Mouse (Mus musculus) stomach, postnatal 0 days (tissue): Measurements from ENCODE around the gene Lrrc45. TPM values are rescaled to one million over a fixed set of nuclear protein-coding genes. Genes with fewer than 3 reads are reported as not detected.

Source experiments
- ATAC-seq: fragments of 200-750 bp; cut with Nextera tagmentation; 2 replicates; pipeline ENCODE4 v1.8.0; 2017; ENCODE audit not compliant: low FRiP score, low TSS enrichment
- DNase-seq: peaks from one replicate; pipeline ENCODE4 v3.0.0-alpha.2; 2016; ENCODE audit warnings: low spot score
- H3K27ac ChIP-seq: fragments of 300-500 bp; sonication (generic); replicated peaks from 2 replicates; pipeline ENCODE4 v1.5.1; 2014; ENCODE audit warnings: mild to moderate bottlenecking, control low read depth
- H3K27me3 ChIP-seq: fragments of 300-500 bp; sonication (generic); 2 replicates; pipeline ENCODE4 v1.6.1; 2014; ENCODE audit warnings: low read length; ENCODE audit not compliant: control insufficient read depth, insufficient read depth
- H3K36me3 ChIP-seq: fragments of 300-500 bp; sonication (generic); 2 replicates; pipeline ENCODE4 v1.6.1; 2014; ENCODE audit warnings: low read length, mixed read lengths; ENCODE audit not compliant: control insufficient read depth, insufficient read depth
- H3K4me1 ChIP-seq: fragments of 300-500 bp; sonication (generic); replicated peaks from 2 replicates; pipeline ENCODE4 v1.6.1; 2014; ENCODE audit warnings: antibody characterized with exemption; ENCODE audit not compliant: control insufficient read depth, insufficient read depth
- H3K4me2 ChIP-seq: fragments of 300-500 bp; sonication (generic); replicated peaks from 2 replicates; pipeline ENCODE4 v1.6.1; 2014; ENCODE audit warnings: low read depth, mild to moderate bottlenecking, control low read depth, moderate library complexity
- H3K4me3 ChIP-seq: fragments of 300-500 bp; sonication (generic); 2 replicates; pipeline ENCODE4 v1.5.1; 2014; ENCODE audit warnings: low read depth, low read length, control low read depth
- H3K9ac ChIP-seq: fragments of 300-500 bp; sonication (generic); 2 replicates; pipeline ENCODE4 v1.6.1; 2014; ENCODE audit warnings: mild to moderate bottlenecking, low read length, control low read depth, mixed read lengths
- H3K9me3 ChIP-seq: fragments of 300-500 bp; sonication (generic); 2 replicates; pipeline ENCODE4 v1.6.1; 2016; ENCODE audit warnings: low read length; ENCODE audit not compliant: control insufficient read depth
- CTCF ChIP-seq: IDR thresholded peaks from 2 replicates; pipeline ENCODE4 v1.5.1; 2016; ENCODE audit warnings: antibody characterized with exemption, low read depth, mild to moderate bottlenecking, moderate library complexity
- EP300 ChIP-seq: optimal IDR thresholded peaks from 2 replicates; pipeline ENCODE3; 2016; ENCODE audit warnings: antibody characterized with exemption
- WGBS: fragments of 180-500 bp; shearing (Covaris S2); extraction: QIAGEN DNeasy Blood & Tissue Kit; methylation state at CpG from one replicate; pipeline ENCODE4 v1.1.7; 2014; 5-methylcytosine and 5-hydroxymethylcytosine counted together
- polyA plus RNA-seq: library from polyadenylated mRNA; unstranded; fragments of >200 nt; fragmentation: Nextera tagmentation; extraction: Ambion mirVana; gene quantifications from 2 replicates; pipeline ENCODE4 v1.2.1, GENCODE M21; 2015

Lrrc45 gene
- polyA plus RNA-seq, 1 experiment from 2014 or later, result 18.7 TPM

- peak overlapping the region; percentile 65 for H3K27ac ChIP-seq
These were observed 27.0 kb upstream of the Lrrc45 start for GRCm38 (mm10) chr11:120686650-120687272.

DNA sequence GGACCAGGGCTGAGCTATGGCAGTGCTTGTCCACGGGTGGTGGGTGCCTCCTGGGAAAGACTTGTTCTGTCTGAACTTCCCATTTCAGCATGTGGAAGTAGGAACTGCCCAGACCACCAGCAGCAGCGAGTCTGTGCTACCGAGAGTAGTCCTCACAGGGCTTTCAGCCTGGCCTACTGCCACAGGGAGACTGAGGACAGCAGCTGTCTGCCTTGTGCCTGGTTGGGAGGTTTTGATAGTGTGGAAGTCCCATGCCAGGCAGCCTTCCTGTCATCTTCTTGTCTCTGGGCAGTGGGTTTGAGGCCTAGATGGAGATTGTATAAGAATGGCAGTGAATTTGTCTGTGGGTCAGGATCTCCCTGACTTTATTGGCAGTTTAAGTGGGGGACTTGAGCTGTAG, 24.4 kb upstream of the Lrrc45 start:
- Histone ChIP-seq H3K4me2 (no peak overlapping the region), H3K9ac (no peak overlapping the region), H3K36me3 (peaks cover 7% of the 10 kb centered on the region), H3K27ac (no peak overlapping the region), H3K4me3 (no peak overlapping the region), H3K4me1 (peaks cover 4% of the 10 kb centered on the region; the same call in 1 of the 2 replicates), H3K9me3 (no peaks in the 10 kb centered on the region), H3K27me3 (no peaks in the 10 kb centered on the region)
- TF ChIP-seq CTCF, result no peak
- TF ChIP-seq EP300, result no peak
- ATAC-seq, result no peak
- DNase-seq, result no peak
- WGBS, result 75% methylated on average over 3 of the region's 3 CpGs

More at GRCm38 (mm10) chr11:120686650-120687272, 27.0 kb upstream of the Lrrc45 start:
- H3K9ac ChIP-seq, result peak overlapping the region; percentile 38; the same call in 1 of the 2 replicates
- TF ChIP-seq CTCF (no peak), EP300 (no peak)
- ATAC-seq, result 0 out of 2 replicates have a peak, but pooled peaks have one; percentile 38
- DNase-seq, result peak; percentile 70
- 0 out of 2 replicates have a peak overlapping the region, but pooled peaks have one; percentile 17 for H3K4me2 ChIP-seq
- H3K4me3 ChIP-seq, result no peak overlapping the region
- H3K27me3 ChIP-seq, result no peaks in the 10 kb centered on the region
- H3K36me3 ChIP-seq, result peaks cover 7% of the 10 kb centered on the region
- no peaks in the 10 kb centered on the region for H3K9me3 ChIP-seq
- H3K4me1 ChIP-seq, result peaks cover 4% of the 10 kb centered on the region; the same call in 1 of the 2 replicates
- WGBS, result 50% methylated on average over 20 of the region's 20 CpGs

GRCm38 (mm10) chr11:120692471-120693011, 21.2 kb upstream of the Lrrc45 start:
- H3K4me2 ChIP-seq, result no peak overlapping the region
- H3K9me3 ChIP-seq, result no peaks in the 10 kb centered on the region
- TF ChIP-seq CTCF (0 out of 2 replicates have a peak, but pooled peaks have one; percentile 29), EP300 (no peak)
- ATAC-seq (no peak), DNase-seq (no peak)
- peaks cover 11% of the 10 kb centered on the region for H3K36me3 ChIP-seq
- WGBS, result 80% methylated on average over 4 of the region's 4 CpGs
- H3K9ac ChIP-seq, result no peak overlapping the region
- H3K4me3 ChIP-seq, result no peak overlapping the region
- H3K4me1 ChIP-seq, result no peaks in the 10 kb centered on the region
- H3K27me3 ChIP-seq, result no peaks in the 10 kb centered on the region
- no peak overlapping the region for H3K27ac ChIP-seq

- H3K9me3 ChIP-seq, result no peaks in the 10 kb centered on the region
- no peak overlapping the region for H3K9ac ChIP-seq
- 90% methylated on average over 3 of the region's 3 CpGs for WGBS
- TF ChIP-seq CTCF, result no peak
- no peaks in the 10 kb centered on the region for H3K4me1 ChIP-seq
- no peaks in the 10 kb centered on the region for H3K27me3 ChIP-seq
- no peak for DNase-seq
- no peak for ATAC-seq
- peaks cover 8% of the 10 kb centered on the region; the same call in 1 of the 2 replicates for H3K36me3 ChIP-seq
- no peak overlapping the region for H3K4me2 ChIP-seq
- H3K27ac ChIP-seq, result no peak overlapping the region
- H3K4me3 ChIP-seq, result no peak overlapping the region
These were observed 20.3 kb upstream of the Lrrc45 start for GRCm38 (mm10) chr11:120693461-120693860.

- Histone ChIP-seq H3K4me2 (no peak overlapping the region), H3K36me3 (0 out of 2 replicates have a peak, but pooled peaks cover 4% of the 10 kb centered on the region), H3K9ac (no peak overlapping the region), H3K4me3 (no peak overlapping the region), H3K27ac (peak overlapping the region; percentile 18; the same call in 1 of the 2 replicates), H3K27me3 (no peaks in the 10 kb centered on the region), H3K4me1 (no peaks in the 10 kb centered on the region), H3K9me3 (no peaks in the 10 kb centered on the region)
- peak; percentile 24 for DNase-seq
- TF ChIP-seq CTCF, result no peak
- TF ChIP-seq EP300, result no peak
- ATAC-seq, result 0 out of 2 replicates have a peak, but pooled peaks have one; percentile 31
- 25% methylated on average over 4 of the region's 4 CpGs for WGBS
These were observed 18.5 kb upstream of the Lrrc45 start for GRCm38 (mm10) chr11:120695184-120695583.

DNA sequence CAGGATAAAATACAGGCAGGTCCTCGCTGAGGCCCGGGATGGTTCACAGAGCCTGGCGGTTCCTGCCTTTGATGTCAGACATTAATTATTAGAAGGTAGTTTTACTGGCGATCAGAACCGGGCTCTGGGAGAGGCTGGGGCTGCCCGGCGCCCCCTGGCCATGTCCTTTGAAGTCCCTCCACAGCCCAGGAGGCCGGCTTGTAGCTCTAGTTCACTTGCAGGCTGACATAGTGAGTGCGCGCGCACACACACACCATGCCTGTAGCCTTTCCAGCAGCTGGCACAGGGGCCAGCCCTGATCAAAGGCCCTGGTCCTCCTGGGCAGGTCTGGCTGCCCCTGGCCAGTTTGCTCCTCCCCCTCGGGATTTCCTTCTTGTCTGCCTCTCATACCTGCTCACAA, 18.1 kb upstream of the Lrrc45 start:
- Histone ChIP-seq H3K4me1 (no peaks in the 10 kb centered on the region), H3K4me2 (no peak overlapping the region), H3K36me3 (0 out of 2 replicates have a peak, but pooled peaks cover 6% of the 10 kb centered on the region), H3K27me3 (no peaks in the 10 kb centered on the region), H3K27ac (peak overlapping the region; percentile 18; the same call in 1 of the 2 replicates), H3K9ac (no peak overlapping the region), H3K4me3 (no peak overlapping the region), H3K9me3 (no peaks in the 10 kb centered on the region)
- TF ChIP-seq EP300 (no peak), CTCF (no peak)
- DNase-seq, result peak; percentile 15
- no peak for ATAC-seq
- WGBS, result 44% methylated on average over 12 of the region's 12 CpGs
